Comparison of ENCODE assay signal across 8 mouse cellular contexts in genomic region chr15:91191412-91192222, GRCm38 (mm10). TPM values are rescaled to one million over a fixed set of nuclear protein-coding genes. Genes with fewer than 3 reads are reported as not detected.
DNase-seq lines count a peak whose midpoint lies in the region; ATAC-seq and TF ChIP-seq lines count a peak whose summit lies in the region.

Gene Abcd2, minus strand, starts transcription at chr15:91191799.

- no peak for TF ChIP-seq EP300 in heart, adult 2 months (IDR thresholded peaks at IDR 0.05; ENCODE audit: insufficient read depth, low read depth, low read length)

- no peaks in the 10 kb centered on the region for H3K79me2 ChIP-seq in heart, adult 2 months (replicated peaks; ENCODE audit: control insufficient read depth, insufficient read depth, low read length)

- H3K9ac ChIP-seq in embryonic facial prominence, embryonic 15.5 days, result 0 out of 2 replicates have a peak within 1 kb of the TSS, but pooled peaks have one; percentile 23
- H3K9ac ChIP-seq in heart, adult 2 months (ENCODE audit: low read depth, low read length), result peak within 1 kb of the TSS; percentile 66
- peak within 1 kb of the TSS; percentile 52 for H3K9ac ChIP-seq in limb, embryonic 11.5 days (ENCODE audit: low read length)
- H3K9ac ChIP-seq in midbrain, embryonic 12.5 days (replicated peaks), result peak within 1 kb of the TSS; percentile 71

- H3K36me3 ChIP-seq in embryonic facial prominence, embryonic 15.5 days, result no peaks in the 10 kb centered on the region
- H3K36me3 ChIP-seq in heart, adult 2 months (ENCODE audit: control insufficient read depth, insufficient read depth, low read length), result peaks cover 3% of the 10 kb centered on the region
- no peaks in the 10 kb centered on the region for H3K36me3 ChIP-seq in kidney, adult 2 months (ENCODE audit: control insufficient read depth, insufficient read depth, low read length)
- H3K36me3 ChIP-seq in limb, embryonic 11.5 days (ENCODE audit: control insufficient read depth, insufficient read depth, low read length), result no peaks in the 10 kb centered on the region
- H3K36me3 ChIP-seq in midbrain, embryonic 12.5 days, result no peaks in the 10 kb centered on the region
- H3K36me3 ChIP-seq in small intestine, adult 2 months (ENCODE audit: control insufficient read depth, insufficient read depth, low read length), result no peaks in the 10 kb centered on the region

- peak within 1 kb of the TSS; percentile 81 for H3K27ac ChIP-seq in embryonic facial prominence, embryonic 15.5 days (replicated peaks)
- H3K27ac ChIP-seq in heart, adult 2 months, result peak within 1 kb of the TSS; percentile 83
- H3K27ac ChIP-seq in kidney, adult 2 months (ENCODE audit: insufficient read depth, low read depth, low read length), result no peak within 1 kb of the TSS; the same call in 1 of the 2 replicates
- H3K27ac ChIP-seq in limb, embryonic 11.5 days (replicated peaks; ENCODE audit: low read depth, low read length), result 0 out of 2 replicates have a peak within 1 kb of the TSS, but pooled peaks have one; percentile 52
- peak within 1 kb of the TSS; percentile 86 for H3K27ac ChIP-seq in midbrain, embryonic 12.5 days (replicated peaks)
- peak within 1 kb of the TSS; percentile 38 for H3K27ac ChIP-seq in small intestine, adult 2 months (ENCODE audit: insufficient read depth, low read depth, low read length)

- H3K4me2 ChIP-seq in embryonic facial prominence, embryonic 15.5 days (replicated peaks), result peak within 1 kb of the TSS; percentile 73
- peak within 1 kb of the TSS; percentile 74 for H3K4me2 ChIP-seq in limb, embryonic 11.5 days (ENCODE audit: low read depth, severe bottlenecking)
- H3K4me2 ChIP-seq in midbrain, embryonic 12.5 days (replicated peaks), result peak within 1 kb of the TSS; percentile 78

- H3K9me3 ChIP-seq in embryonic facial prominence, embryonic 15.5 days (replicated peaks), result no peaks in the 10 kb centered on the region
- no peaks in the 10 kb centered on the region for H3K9me3 ChIP-seq in limb, embryonic 11.5 days (ENCODE audit: control insufficient read depth, low read length)
- no peaks in the 10 kb centered on the region for H3K9me3 ChIP-seq in midbrain, embryonic 12.5 days

- H3K27me3 ChIP-seq in embryonic facial prominence, embryonic 15.5 days, result no peaks in the 10 kb centered on the region; the same call in 1 of the 2 replicates
- H3K27me3 ChIP-seq in heart, adult 2 months (ENCODE audit: control insufficient read depth, insufficient read depth, low read length), result no peaks in the 10 kb centered on the region
- H3K27me3 ChIP-seq in kidney, adult 2 months (replicated peaks; ENCODE audit: control insufficient read depth, insufficient read depth, low read length), result no peaks in the 10 kb centered on the region
- no peaks in the 10 kb centered on the region for H3K27me3 ChIP-seq in limb, embryonic 11.5 days (ENCODE audit: control insufficient read depth, insufficient read depth, low read length)
- H3K27me3 ChIP-seq in midbrain, embryonic 12.5 days, result no peaks in the 10 kb centered on the region
- no peaks in the 10 kb centered on the region for H3K27me3 ChIP-seq in small intestine, adult 2 months (ENCODE audit: control insufficient read depth, insufficient read depth, low read length)

- no peak for TF ChIP-seq CTCF in heart, adult 2 months (IDR thresholded peaks at IDR 0.05)
- no peak for TF ChIP-seq CTCF in kidney, adult 2 months (conservative IDR thresholded peaks at IDR 0.05; ENCODE audit: insufficient read depth, insufficient read length, low read depth, low read length)
- no peak for TF ChIP-seq CTCF in small intestine, adult 2 months (IDR thresholded peaks at IDR 0.05; ENCODE audit: extremely low read depth, insufficient read length, insufficient replicate concordance, low read depth, low read length)

- peak; percentile 94 for ATAC-seq in embryonic facial prominence, embryonic 15.5 days (ENCODE audit: insufficient number of reproducible peaks, low FRiP score, low TSS enrichment, low read depth)
- peak; percentile 94 for ATAC-seq in limb, embryonic 11.5 days (ENCODE audit: insufficient number of reproducible peaks, low FRiP score, low TSS enrichment, low read depth)
- ATAC-seq in midbrain, embryonic 12.5 days (ENCODE audit: low FRiP score, low read depth), result peak; percentile 97

- WGBS in embryonic facial prominence, embryonic 15.5 days, result under 1% methylated on average over 22 of the region's 22 CpGs
- under 1% methylated on average over 22 of the region's 22 CpGs for WGBS in heart, adult 2 months
- under 1% methylated on average over 22 of the region's 22 CpGs for WGBS in kidney, adult 2 months
- WGBS in limb, embryonic 11.5 days, result under 1% methylated on average over 22 of the region's 22 CpGs
- under 1% methylated on average over 22 of the region's 22 CpGs for WGBS in midbrain, embryonic 12.5 days
- 1% methylated on average over 22 of the region's 22 CpGs for WGBS in small intestine, adult 2 months

- H3K4me1 ChIP-seq in embryonic facial prominence, embryonic 15.5 days, result peaks cover 13% of the 10 kb centered on the region; the same call in 1 of the 2 replicates
- no peaks in the 10 kb centered on the region; the same call in none of the 2 replicates for H3K4me1 ChIP-seq in heart, adult 2 months (ENCODE audit: control insufficient read depth, insufficient read depth, low read length)
- no peaks in the 10 kb centered on the region for H3K4me1 ChIP-seq in kidney, adult 2 months (ENCODE audit: control insufficient read depth, insufficient read depth, low read length)
- no peaks in the 10 kb centered on the region; the same call in 1 of the 2 replicates for H3K4me1 ChIP-seq in limb, embryonic 11.5 days (ENCODE audit: control insufficient read depth, insufficient read depth, low read length)
- peaks cover 9% of the 10 kb centered on the region for H3K4me1 ChIP-seq in midbrain, embryonic 12.5 days
- no peaks in the 10 kb centered on the region for H3K4me1 ChIP-seq in small intestine, adult 2 months (ENCODE audit: control insufficient read depth, insufficient read depth, insufficient read length, low read length)

- DNase-seq in 3T3-L1 (ENCODE audit: low read depth, low spot score), result peak; percentile 72
- DNase-seq in brain, adult 2 months (ENCODE audit: low read depth, low spot score), result peak; percentile 91
- peak; percentile 80 to 84 for DNase-seq in heart, adult 2 months
- DNase-seq in kidney, adult 2 months, result peak; percentile 64
- peak; percentile 86 for DNase-seq in limb, embryonic 11.5 days (ENCODE audit: low spot score)

- peak; percentile 39 for TF ChIP-seq POLR2A in heart, adult 2 months (IDR thresholded peaks at IDR 0.05; ENCODE audit: insufficient read depth, low read depth, low read length)
- no peak for TF ChIP-seq POLR2A in kidney, adult 2 months (IDR thresholded peaks at IDR 0.05; ENCODE audit: low read depth, low read length)
- no peak for TF ChIP-seq POLR2A in small intestine, adult 2 months (IDR thresholded peaks at IDR 0.05; ENCODE audit: low read depth, low read length)

- peak within 1 kb of the TSS; percentile 47 for H3K4me3 ChIP-seq in embryonic facial prominence, embryonic 15.5 days (replicated peaks)
- H3K4me3 ChIP-seq in heart, adult 2 months, result peak within 1 kb of the TSS; percentile 62
- peak within 1 kb of the TSS; percentile 49 for H3K4me3 ChIP-seq in kidney, adult 2 months (ENCODE audit: insufficient read depth, low read depth, low read length)
- H3K4me3 ChIP-seq in limb, embryonic 11.5 days (ENCODE audit: low read depth, low read length), result peak within 1 kb of the TSS; percentile 41
- H3K4me3 ChIP-seq in midbrain, embryonic 12.5 days, result peak within 1 kb of the TSS; percentile 52
- H3K4me3 ChIP-seq in small intestine, adult 2 months (ENCODE audit: low read depth, low read length), result peak within 1 kb of the TSS; percentile 49

- intact Hi-C loops in heart, adult 2 months (cut with DNase I), result no loop called here

RNA-seq across cellular contexts. Expression of gene Abcd2, which starts in this region (rescaled TPM):
- 4.4 and 4.8 TPM in 2 replicates for polyA plus RNA-seq in embryonic facial prominence, embryonic 15.5 days (2015; fragmentation: Nextera tagmentation; extraction: Ambion mirVana)
- total RNA-seq in heart, adult 2 months (2021), result 1 to 10 TPM; 3.9 to 4.8 TPM
- polyA plus RNA-seq in heart, adult 2 months (2012; rRNA removed), result 2.2 and 2.3 TPM in 2 replicates
- 2.5 and 3.7 TPM in 2 replicates for polyA plus RNA-seq in kidney, adult 2 months (2012; rRNA removed)
- polyA plus RNA-seq in limb, embryonic 11.5 days (2014; fragmentation: Nextera tagmentation; extraction: Ambion mirVana), result 2.5 and 3.0 TPM in 2 replicates
- 28.8 and 32.4 TPM in 2 replicates for polyA plus RNA-seq in midbrain, embryonic 12.5 days (2016; fragmentation: Nextera tagmentation; extraction: Ambion mirVana)
- polyA plus RNA-seq in small intestine, adult 2 months (2012; rRNA removed), result 0.04 and 0.06 TPM in 2 replicates
